Mouse (Mus musculus) yolk sac, embryonic 10.5 days (tissue): ENCODE measurements at regions not wholly inside any gene's neighbourhood (a gene's known extent, or its start where the extent isn't known, plus 50 kb on each side); places are given as distances from the start of the nearest gene placed in this dataset.
A peak's percentile ranks its signal among the peaks of the same experiment; 100 is the strongest.

Experiments used
- DNase-seq: peaks from one replicate; pipeline ENCODE4 v3.0.0-alpha.2; 2017; ENCODE audit warnings: low spot score

DNA sequence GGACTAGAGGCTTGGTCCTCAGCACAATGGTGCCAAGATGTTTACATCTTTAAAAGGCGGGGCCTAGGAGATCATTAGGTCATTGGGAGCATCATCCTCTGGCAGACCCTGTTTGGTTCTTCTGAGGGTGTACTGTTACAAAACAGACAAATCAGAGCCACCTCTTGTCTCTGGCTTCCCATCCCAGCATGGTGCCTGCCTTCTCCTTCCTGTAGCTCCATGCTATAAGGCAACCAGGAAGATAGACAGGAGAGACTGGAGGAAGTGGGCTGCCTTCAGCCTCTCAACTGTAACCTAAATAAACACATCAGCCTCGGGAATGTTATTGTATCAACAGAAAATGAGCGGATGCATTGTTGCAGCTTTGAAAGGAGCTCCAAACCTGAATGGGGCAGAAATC is 529.8 kb upstream of the Gm765 start:
- peak; percentile 5 for DNase-seq

DNA sequence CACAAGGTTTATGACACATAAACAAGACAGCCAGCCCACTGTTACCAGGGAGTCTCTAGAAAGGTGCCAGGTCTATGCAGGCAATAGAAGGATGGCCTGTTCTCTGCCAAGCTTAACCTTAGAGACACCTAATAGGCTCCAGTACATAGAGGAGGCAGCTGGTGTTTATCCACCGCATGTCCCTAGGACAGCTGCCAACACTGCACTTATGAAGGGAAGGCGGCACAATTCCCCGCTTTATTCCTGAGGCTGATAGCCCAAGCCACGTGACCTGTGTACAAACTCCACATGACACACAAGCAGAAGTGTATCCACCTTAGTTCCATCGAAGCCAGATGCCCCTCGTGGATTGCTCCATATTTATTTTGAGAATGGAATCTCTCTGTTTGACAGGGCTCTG is 527.2 kb upstream of the Gm765 start:
- no peak for DNase-seq

DNA sequence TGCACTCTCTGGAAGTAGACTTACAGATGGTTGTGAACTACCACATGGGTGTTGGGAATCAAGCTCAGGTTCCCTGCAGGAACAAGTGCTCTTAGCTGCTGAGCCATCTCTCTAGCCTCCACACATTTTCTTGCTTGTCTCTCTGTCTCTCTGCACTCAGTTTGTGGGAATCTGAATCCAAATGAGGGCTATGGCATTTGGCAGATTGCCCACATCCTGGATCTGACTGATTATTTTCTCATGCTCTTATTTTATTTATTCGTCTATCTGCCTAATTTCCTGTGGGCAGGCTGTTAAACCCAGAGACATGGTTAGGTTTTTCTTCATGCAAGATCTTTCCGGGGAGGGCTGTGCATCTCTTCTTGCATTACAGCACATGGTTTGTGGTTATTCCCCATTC is 521.8 kb upstream of the Gm765 start:
- DNase-seq = no peak

DNA sequence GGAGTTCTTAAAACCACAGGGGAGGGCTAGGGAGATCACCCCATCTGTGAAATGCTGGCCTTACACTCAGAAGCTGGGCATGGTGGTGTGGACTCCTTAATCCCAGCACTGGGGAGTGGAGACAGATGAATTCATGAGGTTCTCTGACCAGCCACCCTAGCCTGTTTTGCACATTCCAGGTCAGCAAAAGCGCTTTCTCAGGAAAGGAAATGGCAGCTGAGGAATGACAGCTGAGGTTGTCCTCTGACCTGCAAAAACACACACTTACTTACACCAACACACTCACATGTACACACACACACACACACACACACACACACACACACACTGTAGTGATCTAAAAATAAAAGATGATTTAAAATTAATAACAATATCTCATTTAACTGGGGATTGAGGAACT is 513.4 kb upstream of the Gm765 start:
- DNase-seq = no peak

DNA sequence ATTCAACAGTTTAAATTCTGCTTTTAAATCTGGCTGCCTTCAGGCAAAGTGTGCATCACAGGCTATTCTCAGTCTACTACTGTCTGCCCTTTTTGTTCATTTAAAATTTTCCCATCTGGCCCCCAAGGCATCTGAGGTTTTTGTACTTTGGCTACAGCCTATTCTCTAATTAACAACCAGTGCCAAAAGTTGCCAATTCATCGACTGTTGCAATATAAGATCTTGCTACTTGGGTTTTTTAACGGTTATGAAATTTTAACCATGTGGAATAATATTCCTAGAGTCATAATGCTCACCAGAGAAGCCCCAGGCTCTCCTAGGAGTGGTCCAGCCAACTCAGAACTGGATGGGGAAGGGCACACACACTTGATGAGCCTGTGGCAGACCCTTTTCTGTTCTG is 508.4 kb upstream of the Gm765 start:
- no peak for DNase-seq

DNA sequence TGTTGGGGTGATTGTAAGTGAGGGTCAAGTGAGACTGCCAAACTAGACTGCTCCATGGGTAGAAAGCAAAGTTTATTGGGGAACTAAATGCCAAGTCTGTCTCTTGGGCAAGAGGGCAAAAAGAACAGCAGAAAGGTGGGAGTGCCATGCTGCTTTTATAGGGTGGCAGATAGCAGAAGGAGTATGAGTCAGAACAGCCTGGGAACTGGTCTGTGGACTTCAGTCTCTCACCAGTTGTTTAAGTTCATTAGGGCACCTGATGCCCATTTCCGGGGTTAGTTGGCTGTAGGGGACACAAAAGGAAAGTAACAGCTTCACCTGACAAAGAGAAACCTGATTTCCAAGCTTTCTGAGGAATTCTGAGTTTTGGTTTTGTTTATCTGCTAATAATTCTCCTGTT is 506.3 kb upstream of the Gm765 start:
- DNase-seq = no peak

DNA sequence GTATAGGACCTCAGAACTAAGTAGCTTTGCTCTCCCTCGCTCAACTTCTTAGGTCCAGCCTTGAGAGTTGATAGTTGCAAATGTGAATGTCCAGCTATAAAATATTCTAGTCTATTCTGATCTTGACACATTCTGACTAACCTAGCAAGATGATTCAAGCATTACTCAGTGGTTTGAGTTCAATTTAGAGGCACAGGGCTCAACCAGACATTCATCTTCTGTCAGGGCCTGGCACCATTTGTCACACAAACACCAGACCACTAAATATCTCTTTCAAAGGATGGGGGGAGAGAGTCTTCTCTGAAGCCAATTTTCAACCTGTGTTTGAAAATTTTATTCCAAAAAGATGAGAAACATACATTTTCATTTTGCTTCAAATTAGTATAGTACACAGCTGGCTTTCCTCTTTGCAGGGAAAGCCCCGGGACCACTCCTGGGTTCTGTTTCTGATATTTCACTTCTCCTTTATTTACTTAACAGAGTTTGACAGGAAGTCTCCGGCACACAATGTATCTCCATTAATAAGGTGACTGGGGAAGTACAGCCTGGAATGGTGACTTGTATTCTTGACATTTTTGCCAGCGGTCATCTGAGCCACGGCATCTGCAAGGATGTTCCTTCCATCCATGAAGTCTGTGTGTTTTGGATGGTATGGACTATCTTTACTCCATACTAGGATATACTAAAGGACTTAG is 503.6 kb upstream of the Gm765 start:
- no peak for DNase-seq

DNA sequence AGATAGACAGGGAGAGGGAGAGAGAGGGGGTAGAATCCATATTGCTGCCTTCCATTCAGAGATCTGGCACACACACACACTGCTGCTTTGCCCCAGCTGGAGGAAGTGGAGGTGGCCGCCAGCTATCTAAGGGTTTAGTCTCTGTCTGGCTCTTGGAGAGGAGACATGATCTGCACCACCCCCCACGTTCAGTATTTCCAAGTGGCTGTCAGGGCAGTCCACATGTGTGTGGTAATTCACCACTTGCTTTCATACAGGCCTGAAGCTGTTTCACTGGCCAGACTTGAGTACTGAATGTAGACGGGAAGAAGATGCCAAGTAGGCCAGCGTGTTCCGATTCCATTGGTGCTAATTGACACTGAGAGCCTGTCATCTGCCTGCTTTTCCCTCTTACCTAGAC is 501.0 kb upstream of the Gm765 start:
- DNase-seq = no peak

DNA sequence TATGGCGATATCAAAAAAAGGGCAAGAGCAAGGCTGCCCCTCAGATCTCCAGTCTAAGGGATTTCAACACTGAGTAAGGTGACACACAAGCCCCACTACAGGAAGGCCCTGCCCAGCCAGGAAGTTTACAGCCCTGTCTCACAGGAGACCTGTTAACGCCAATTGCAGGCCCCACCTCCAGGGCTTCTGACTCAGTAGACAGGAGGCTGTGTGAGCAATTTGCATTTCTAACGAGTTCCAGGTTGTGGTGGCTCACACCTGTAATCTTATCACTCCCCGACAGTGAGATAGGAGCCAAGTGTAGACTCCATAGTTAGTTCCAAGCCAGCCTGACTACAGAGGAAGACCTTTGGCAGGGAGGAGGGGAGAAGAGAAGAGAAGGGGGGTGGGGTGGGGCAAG is 500.4 kb upstream of the Gm765 start:
- peak; percentile 14 for DNase-seq

DNA sequence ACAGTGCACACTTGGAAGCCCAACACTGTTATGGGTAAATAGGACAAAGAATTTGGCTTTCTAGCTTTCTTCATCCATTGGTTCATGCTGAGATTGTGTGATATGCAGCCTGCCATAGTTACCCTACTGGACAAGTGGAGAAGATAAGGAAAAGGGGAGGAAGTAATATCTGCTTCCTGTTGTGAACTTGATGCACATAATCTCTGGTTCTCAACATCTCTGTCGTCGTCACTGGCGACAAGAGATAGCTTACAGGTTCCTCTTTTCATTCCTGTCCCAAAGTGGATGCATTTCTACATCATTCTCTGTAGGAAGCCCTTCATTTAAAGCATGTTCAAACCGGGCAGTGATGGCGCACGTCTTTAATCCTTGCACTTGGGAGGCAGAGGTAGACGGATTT is 491.4 kb upstream of the Gm765 start:
- no peak for DNase-seq

DNA sequence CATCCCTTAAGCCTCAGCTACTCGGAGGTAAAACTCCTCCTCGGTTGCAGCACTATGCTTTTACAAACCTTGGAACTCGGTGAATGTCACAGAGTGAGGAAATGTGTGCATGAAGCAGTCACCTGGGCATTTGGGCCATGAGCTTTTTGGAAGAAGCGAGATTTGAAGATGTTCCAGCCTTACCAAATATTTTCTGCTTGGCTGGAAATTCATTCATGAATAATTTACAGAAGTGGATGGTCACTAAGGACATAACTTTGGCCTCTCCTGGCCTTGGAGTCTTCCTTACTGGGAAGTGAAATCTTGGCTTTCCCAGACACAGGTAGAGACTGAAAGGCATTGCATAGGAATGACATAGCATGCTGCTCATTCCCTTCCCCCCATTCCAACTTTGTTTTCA is 487.6 kb upstream of the Gm765 start:
- DNase-seq = no peak

DNA sequence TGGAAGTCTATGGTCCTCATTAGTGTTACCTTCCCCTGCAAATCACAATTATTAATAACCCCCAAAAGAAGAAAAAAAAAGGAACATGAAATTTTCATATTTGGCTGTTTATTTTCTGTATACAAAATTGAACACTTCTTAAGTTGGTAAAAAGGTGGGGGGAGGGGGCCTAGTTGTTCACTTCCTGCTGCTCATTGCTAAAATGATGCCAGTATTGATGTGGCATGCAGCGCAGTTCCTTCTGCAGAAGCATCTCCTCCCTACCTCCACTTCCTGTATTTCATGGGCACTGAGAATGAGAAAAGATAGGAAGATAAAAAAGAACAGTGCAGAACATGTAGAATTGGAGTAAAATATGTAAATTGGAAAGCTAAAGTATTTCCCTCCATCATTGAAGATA is 465.5 kb upstream of the Gm765 start:
- DNase-seq = no peak

DNA sequence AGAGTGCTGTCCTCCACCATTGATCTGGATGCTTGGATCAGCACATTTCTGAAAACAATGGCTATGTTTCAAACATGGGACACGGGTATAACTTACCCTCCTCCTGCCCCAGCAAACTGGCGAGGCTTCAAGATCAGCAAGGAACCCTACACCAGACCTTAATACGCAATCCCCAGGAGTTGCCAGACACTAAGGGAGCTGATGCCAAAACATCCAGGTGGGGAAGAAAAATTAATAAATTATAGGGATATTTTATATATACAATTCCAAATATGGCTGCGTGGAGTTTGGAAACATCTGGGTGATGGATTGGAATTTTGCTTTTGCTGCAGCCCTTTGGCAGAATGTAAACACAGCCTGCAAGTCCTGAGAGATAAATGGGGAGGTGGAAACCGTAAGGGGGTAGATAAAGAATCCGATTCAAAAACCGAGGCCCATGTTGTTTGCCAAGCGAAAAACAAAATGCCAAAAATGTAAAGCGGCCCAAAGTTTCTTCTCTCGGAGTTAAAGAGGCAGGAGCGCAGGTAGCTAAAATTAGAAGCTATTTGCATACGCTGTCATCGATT is 460.9 kb upstream of the Gm765 start:
- no peak for DNase-seq

DNA sequence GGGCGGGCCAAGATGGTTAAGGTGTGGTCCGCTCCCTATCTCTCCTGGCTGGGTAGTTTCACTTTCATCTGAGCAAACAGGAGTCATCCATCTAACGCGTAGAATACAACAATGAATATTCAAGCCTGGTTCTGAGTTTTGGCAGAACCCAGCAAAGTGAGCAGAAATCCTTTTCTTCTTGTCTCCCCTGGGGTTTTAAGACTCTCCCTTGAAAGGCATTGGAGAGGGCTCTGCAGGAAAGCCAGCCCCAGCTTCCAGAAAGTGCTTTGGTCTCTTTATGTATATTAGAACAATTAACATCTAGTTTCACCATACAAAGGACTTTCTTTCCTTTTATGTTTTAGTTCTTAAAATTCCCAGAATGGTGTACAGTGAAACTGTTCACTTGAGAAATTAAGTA is 458.5 kb upstream of the Gm765 start:
- DNase-seq = no peak

DNA sequence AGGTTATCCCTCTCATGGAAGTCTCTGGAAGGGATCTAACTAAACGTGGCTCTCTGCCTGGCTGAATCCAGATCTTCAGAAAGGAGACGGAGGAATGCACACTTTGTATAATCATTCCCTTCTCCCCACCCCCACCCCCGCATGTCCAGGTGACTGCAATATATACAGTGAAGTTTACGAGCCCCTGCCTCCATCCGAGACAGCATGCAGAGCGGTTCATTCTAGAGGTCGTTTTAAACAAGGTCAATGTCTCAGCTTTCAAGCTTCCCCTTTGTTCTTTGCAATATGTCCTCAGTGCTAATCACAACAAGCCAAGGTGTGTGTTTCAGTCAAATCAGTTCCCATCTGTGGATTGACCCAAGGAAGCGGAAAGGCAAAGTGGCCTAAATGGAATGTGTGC is 457.5 kb upstream of the Gm765 start:
- DNase-seq = no peak

DNA sequence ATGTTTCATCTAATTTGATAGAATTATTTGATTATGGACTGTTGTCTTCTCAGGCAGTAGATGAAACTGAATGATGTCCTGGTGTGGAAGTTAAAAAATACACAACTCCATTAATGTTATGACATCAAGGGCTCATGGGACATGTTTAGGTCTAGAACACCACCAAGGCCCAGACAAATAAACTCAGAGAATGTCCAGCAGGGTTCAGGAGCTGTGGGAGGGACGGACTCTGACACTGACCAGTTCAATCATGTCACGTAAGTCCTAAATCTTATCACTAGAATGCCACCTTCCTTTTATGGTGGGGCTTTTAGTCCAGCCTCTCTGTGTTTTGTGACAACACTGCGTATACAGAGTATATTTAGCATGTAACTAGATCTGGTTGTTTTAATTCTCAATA is 455.2 kb upstream of the Gm765 start:
- no peak for DNase-seq

DNA sequence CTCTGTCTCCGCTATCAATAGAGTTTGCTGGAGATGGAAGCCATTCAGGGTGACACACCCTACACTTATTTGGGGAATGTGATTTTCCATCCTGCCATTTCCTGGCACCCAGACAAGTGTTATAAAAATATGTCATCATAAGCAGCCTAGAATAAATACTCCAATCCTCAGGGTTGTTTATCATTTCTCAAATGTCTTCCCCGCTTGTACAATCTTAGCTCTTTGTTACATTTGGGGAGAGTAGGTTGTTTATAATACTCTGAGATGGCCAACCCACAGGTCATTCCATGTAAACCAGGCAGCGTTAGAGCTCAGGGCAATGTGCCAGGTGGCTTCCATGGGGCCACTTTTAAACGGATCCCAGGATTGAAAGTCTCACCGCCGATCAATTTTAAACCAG is 454.8 kb upstream of the Gm765 start:
- no peak for DNase-seq

DNA sequence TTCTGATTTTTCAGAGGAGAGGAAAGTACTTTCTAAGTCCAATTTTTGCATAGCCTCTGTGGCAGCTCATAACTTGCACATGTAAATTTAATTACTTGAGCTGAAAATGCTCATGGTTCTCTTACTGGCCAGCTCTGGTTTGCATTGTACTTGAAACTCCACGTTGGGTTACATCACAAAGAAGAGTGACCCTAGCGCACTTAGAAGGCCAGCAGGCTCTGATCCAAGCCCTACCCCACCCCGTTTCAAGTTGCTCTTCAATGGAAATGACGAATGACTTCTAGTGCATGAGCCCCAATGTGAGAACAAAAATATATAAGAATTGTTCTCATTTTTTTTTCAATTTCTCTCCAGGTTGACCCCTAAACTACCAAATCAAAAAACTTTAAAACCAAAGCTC is 454.1 kb upstream of the Gm765 start:
- DNase-seq = no peak

DNA sequence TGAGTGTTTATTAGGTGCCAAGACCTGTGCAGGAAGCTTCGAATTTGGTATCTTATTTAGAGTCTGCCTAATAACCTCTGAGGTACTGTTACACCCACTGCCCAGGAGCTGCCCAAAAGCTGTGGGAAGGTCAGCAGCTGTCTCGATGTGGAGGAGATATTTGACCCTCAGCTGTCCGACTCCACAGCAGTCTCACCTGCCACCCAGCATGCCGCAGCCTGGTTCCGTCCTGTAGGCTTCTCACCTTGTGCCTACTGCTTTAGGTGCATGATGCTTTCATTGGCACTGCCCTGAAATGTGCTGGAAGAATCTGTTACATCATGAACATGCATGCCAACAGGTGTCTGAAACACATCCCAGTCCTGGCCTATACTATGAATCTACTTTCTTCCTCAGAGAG is 444.9 kb upstream of the Gm765 start:
- no peak for DNase-seq

DNA sequence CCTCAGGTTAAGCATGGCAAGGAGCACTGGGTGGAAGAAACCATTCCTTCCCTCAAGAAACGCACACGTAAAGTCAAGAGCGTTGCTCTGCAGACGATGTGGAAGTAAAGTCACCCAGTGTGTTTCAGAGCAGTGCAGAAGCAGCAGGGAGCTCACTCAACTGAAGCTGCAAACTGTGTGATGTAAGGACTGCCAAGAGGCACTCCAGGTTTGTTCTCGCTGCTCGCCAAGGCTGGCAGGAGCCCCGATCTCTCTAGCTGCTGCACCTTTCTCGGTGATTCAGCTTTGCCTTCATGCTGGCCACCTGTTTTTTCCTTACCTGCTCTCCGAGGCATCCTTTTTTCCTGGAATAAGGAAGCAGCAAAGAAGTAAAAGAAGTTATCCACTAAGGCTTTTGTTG is 439.5 kb upstream of the Gm765 start:
- DNase-seq = no peak

DNA sequence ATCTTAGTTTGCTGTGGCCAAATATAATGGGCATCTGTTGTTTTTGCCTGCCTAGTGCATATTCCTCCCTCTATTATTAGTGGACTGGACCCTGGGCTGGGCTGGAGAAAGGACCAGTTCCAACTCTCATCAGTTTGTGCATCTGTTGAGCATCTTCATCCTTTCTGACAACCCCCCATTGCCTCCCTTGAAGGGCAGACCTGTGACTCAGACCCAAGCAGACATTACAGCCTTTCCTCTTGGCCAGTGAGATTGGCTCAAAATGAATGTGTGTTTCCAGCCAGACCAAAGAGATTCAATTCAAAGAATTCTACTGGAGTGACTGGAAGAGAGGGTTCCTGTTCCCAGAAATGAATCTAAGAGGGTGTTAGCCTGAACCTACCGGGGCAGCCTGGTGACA is 433.2 kb upstream of the Gm765 start:
- DNase-seq = no peak

DNA sequence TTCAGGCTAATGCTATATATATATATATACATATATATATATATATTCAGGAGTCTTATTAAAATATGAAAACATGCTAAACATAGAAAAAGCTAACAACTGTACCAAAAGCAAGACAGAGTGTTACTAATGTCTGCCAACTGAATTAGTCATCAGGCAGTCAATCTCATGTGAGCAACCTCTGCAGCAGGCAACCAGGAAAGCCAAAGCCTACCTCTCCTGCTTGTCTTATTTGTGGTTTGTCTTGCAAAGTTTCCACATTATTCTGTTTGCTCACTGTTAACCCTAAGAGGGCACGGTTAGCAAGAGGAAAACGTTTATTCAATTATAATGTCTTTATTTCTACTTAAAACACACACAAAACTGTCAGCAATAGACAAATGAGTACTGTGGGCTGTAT is 427.4 kb upstream of the Gm765 start:
- DNase-seq = no peak

DNA sequence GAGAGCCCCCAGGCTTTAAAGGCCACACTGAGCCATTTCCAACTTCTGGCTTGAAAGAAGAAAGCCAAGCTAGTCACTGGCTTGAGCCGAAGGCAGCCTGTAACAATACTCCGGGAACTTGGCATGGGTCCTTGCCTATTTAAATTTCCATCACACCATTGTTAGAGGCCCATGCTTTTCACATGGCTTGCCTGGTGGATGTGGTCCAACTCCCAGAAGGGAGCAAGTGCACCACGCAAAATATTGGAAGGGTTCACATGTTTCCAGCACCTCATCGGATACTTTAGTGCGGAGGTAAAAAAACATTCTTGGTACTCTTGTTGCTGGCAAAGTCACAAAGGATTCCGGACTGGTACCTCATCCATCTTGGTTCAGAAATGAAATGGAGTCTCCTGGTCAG is 426.8 kb upstream of the Gm765 start:
- no peak for DNase-seq

DNA sequence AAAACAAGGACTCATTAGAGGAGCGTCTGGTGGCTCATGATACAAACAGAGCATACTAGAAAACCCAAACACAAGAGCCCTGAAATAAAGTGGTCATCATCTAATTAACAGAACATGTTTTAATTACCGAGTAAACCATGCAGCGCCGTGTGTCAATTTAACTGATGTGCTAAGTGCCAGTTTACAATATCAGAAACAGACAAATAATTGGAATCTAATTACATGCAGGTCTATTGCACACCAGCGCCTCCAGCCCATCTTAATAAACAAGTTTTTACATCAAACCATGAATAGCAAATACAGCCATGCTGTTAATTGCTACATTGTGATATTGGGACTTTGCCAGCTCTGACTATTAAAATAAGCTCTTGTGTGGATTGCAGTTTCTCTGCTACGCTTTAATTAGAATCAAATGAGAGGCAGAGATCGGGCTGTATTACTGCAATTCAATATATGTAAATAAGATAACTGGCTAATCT is 425.3 kb upstream of the Gm765 start:
- DNase-seq = no peak
